Mouse (Mus musculus): ENCODE data around the gene Svop.

DNA sequence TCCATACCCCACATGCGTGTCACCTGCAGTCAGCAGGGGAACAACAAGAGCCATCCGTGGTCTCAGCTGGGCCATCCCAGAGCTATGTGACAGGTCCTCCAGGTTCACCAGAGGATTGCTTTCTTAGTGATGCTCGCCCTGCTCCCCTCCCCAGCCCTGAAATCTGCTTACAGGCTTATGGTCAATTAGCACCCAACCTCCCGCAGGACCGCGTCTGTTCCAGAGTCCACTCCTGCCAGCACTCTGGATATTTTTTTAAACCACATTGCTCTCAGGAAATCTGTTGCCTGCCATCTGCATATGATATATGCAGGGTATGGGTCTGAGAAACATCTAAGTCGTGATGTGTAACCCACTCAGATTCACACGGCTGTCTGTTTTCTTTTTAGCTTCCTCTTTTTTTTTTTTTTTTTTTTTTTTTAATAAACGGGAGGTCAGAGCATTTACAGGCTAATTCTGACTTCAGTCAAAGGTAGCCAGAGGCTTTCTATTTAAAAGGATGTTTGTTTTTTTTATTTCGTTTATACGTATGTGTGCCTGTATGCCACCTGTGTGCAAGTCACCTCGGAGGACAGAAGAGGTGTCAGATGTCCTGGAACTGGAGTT is 3.4 kb downstream of the Svop start:
- TF ChIP-seq CTCF (IDR thresholded peaks at IDR 0.05; ENCODE audit: low read depth) (no peak), EP300 (optimal IDR thresholded peaks at IDR 0.05) (no peak)
